Mouse (Mus musculus): ENCODE measurements around the gene Hint1. TPM values are rescaled to one million over a fixed set of nuclear protein-coding genes. Genes with fewer than 3 reads are reported as not detected.
A peak's percentile ranks its signal among the peaks of the same experiment; 100 is the strongest.

The Hint1 gene
- total and polyA plus RNA-seq, 3 experiments: 529 to 2,790 (median 567) TPM

DNA sequence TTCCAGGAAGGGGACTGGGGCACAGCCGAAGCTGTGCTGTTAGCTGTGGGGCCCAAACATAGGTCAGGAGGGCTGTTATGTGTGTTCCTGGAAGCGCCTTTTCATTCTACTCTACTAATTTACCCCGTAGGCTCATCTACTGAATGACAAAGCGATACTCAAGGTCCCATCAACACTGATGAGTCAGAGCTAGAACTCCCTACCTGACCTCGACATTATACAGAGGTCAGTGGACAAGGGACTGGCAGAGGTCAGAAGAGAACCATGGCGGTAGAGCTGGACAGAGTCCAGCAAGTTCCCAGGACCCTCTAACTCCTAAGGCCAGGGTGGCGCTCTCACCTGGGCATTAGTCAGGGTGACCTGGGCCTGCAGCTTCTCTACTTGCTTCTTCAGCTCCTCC lies 51.3 kb downstream of the Hint1 start:
- no peaks in the 10 kb centered on the region for H3K27me3 ChIP-seq (ENCODE audit: control insufficient read depth in 1 of 2, insufficient read depth in 2 of 2, low read length in 2 of 2)
- no peak overlapping the region for H3K27ac ChIP-seq (ENCODE audit: control insufficient read depth, low read depth, low read length)
- H3K79me2 ChIP-seq (ENCODE audit: control insufficient read depth, insufficient read depth, low read length, poor library complexity): no peaks in the 10 kb centered on the region
- H3K9me3 ChIP-seq (replicated peaks; ENCODE audit: insufficient read depth, low read length): no peaks in the 10 kb centered on the region
- H3K4me3 ChIP-seq (ENCODE audit: control insufficient read depth in 1 of 2, insufficient read depth in 1 of 2, low read depth in 2 of 2, low read length in 2 of 2): no peak overlapping the region
- TF ChIP-seq ZNF384 (IDR thresholded peaks at IDR 0.05; ENCODE audit: low read depth, low read length): no peak
- no peak for TF ChIP-seq ETS1 (IDR thresholded peaks at IDR 0.05; ENCODE audit: low read depth, low read length)
- no peak for TF ChIP-seq UBTF (IDR thresholded peaks at IDR 0.05; ENCODE audit: borderline replicate concordance, insufficient read depth, low read depth, low read length)
- TF ChIP-seq GABPA (IDR thresholded peaks at IDR 0.05; ENCODE audit: low read depth, low read length): no peak
- no peak for TF ChIP-seq HCFC1 (IDR thresholded peaks at IDR 0.05; ENCODE audit: low read depth, low read length)
- TF ChIP-seq SIN3A (IDR thresholded peaks at IDR 0.05; ENCODE audit: low read length): no peak
- TF ChIP-seq CTCF (IDR thresholded peaks at IDR 0.05 in 2 of 3, conservative IDR thresholded peaks at IDR 0.05 in 1 of 3; ENCODE audit: control insufficient read depth in 1 of 3, insufficient read depth in 1 of 3, low read depth in 2 of 3, low read length in 3 of 3, poor library complexity in 1 of 3, severe bottlenecking in 1 of 3): no peak
- TF ChIP-seq RAD21 (IDR thresholded peaks at IDR 0.05; ENCODE audit: low read depth, low read length): no peak
- no peak for TF ChIP-seq MAX (IDR thresholded peaks at IDR 0.05; ENCODE audit: low read length)
- no peak for TF ChIP-seq MXI1 (IDR thresholded peaks at IDR 0.05; ENCODE audit: low read depth, low read length)
- H3K9ac ChIP-seq (ENCODE audit: control insufficient read depth, low read depth, low read length, poor library complexity, severe bottlenecking): no peak overlapping the region
- no peaks in the 10 kb centered on the region for H3K4me1 ChIP-seq (ENCODE audit: control insufficient read depth in 1 of 2, insufficient read depth in 2 of 2, low read length in 2 of 2)
- DNase-seq (ENCODE audit: low read depth, low spot score): no peak
- H3K36me3 ChIP-seq (ENCODE audit: control insufficient read depth in 1 of 2, insufficient read depth in 2 of 2, low read length in 2 of 2): no peaks in the 10 kb centered on the region; a peak in 1 of 4 replicates

DNA sequence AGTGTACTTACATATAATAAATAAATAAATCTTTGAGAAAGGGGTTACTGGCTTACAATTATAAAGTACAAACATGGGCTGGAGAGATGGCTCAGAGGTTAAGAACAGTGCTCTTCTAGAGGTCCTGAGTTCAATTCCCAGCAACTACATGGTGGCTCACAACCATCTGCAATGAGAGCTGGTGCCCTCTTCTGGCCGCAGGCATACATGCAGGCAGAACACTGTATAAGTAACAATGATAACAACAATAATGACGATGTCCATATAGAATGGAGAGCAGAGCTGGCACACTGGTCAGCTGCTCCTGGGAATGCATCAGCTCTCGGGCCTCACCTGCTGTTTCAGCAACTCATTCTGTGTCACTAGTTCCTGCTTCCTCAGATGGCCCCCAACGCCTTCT lies 52.1 kb downstream of the Hint1 start:
- no peaks in the 10 kb centered on the region for H3K4me1 ChIP-seq (ENCODE audit: control insufficient read depth in 1 of 2, insufficient read depth in 2 of 2, low read length in 2 of 2)
- no peaks in the 10 kb centered on the region for H3K27me3 ChIP-seq (ENCODE audit: control insufficient read depth in 1 of 2, insufficient read depth in 2 of 2, low read length in 2 of 2)
- no peaks in the 10 kb centered on the region for H3K79me2 ChIP-seq (ENCODE audit: control insufficient read depth, insufficient read depth, low read length, poor library complexity)
- no peak overlapping the region for H3K9ac ChIP-seq (ENCODE audit: control insufficient read depth, low read depth, low read length, poor library complexity, severe bottlenecking)
- no peaks in the 10 kb centered on the region for H3K9me3 ChIP-seq (replicated peaks; ENCODE audit: insufficient read depth, low read length)
- peak; percentile 65 for DNase-seq (ENCODE audit: low read depth, low spot score)
- H3K4me3 ChIP-seq (ENCODE audit: control insufficient read depth in 1 of 2, insufficient read depth in 1 of 2, low read depth in 2 of 2, low read length in 2 of 2): no peak overlapping the region
- TF ChIP-seq RAD21 (IDR thresholded peaks at IDR 0.05; ENCODE audit: low read depth, low read length) (peak; percentile 56), CTCF (IDR thresholded peaks at IDR 0.05 in 2 of 3, conservative IDR thresholded peaks at IDR 0.05 in 1 of 3; ENCODE audit: control insufficient read depth in 1 of 3, insufficient read depth in 1 of 3, low read depth in 2 of 3, low read length in 3 of 3, poor library complexity in 1 of 3, severe bottlenecking in 1 of 3) (peak; percentile 73 to 83 (median 77)), MAFK (IDR thresholded peaks at IDR 0.05; ENCODE audit: borderline replicate concordance, low read depth, low read length) (no peak), SMC3 (IDR thresholded peaks at IDR 0.05; ENCODE audit: low read depth, low read length) (peak; percentile 83), ZC3H11A (IDR thresholded peaks at IDR 0.05; ENCODE audit: low read depth, low read length) (peak; percentile 57)
- H3K36me3 ChIP-seq (ENCODE audit: control insufficient read depth in 1 of 2, insufficient read depth in 2 of 2, low read length in 2 of 2): no peaks in the 10 kb centered on the region; a peak in 1 of 4 replicates
- H3K27ac ChIP-seq (ENCODE audit: control insufficient read depth, low read depth, low read length): no peak overlapping the region

Other genes starting within 250 kb of the Hint1 start
- 31.4 and 33.4 TPM in 2 replicates for gene Cdc42se2, start 78.7 kb upstream of the Hint1 start, total RNA-seq (2012; rRNA removed)
- 10 to 100 TPM; 30.1 to 47.4 TPM for gene Cdc42se2, start 78.7 kb upstream of the Hint1 start, polyA plus RNA-seq (2012; ENCODE audit: insufficient read depth in 1 of 2, insufficient read length in 2 of 2, low read depth in 1 of 2, low replicate concordance in 2 of 2, missing spikeins in 1 of 2)
- gene Lyrm7, start 5.5 kb upstream of the Hint1 start, total RNA-seq (2012; rRNA removed): 12.3 and 12.7 TPM in 2 replicates
- 100 to 1,000 TPM in 1 of 2 experiments, 10 to 100 TPM in 1; 20.9 to 188 TPM for gene Lyrm7, start 5.5 kb upstream of the Hint1 start, polyA plus RNA-seq (2012; ENCODE audit: insufficient read depth in 1 of 2, insufficient read length in 2 of 2, low read depth in 1 of 2, low replicate concordance in 2 of 2, missing spikeins in 1 of 2)
- gene Gpx3, start 36.1 kb downstream of the Hint1 start, total RNA-seq (2012; rRNA removed): 0.12 TPM in 1 of 2 replicates, not detected in the other
- gene Gpx3, start 36.1 kb downstream of the Hint1 start, polyA plus RNA-seq (2012; ENCODE audit: insufficient read depth in 1 of 2, insufficient read length in 2 of 2, low read depth in 1 of 2, low replicate concordance in 2 of 2, missing spikeins in 1 of 2): under 1 TPM in 1 of 2 experiments, not detected in 1; 0.15 TPM
- gene Tnip1, start 96.5 kb downstream of the Hint1 start, total RNA-seq (2012; rRNA removed): 8.1 and 10.5 TPM in 2 replicates
- gene Tnip1, start 96.5 kb downstream of the Hint1 start, polyA plus RNA-seq (2012; ENCODE audit: insufficient read depth in 1 of 2, insufficient read length in 2 of 2, low read depth in 1 of 2, low replicate concordance in 2 of 2, missing spikeins in 1 of 2): 10 to 100 TPM in 1 of 2 experiments, not detected in 1; 19.7 TPM
- 47.0 and 49.0 TPM in 2 replicates for gene Anxa6, start 167.1 kb downstream of the Hint1 start, total RNA-seq (2012; rRNA removed)
- gene Anxa6, start 167.1 kb downstream of the Hint1 start, polyA plus RNA-seq (2012; ENCODE audit: insufficient read depth in 1 of 2, insufficient read length in 2 of 2, low read depth in 1 of 2, low replicate concordance in 2 of 2, missing spikeins in 1 of 2): 10 to 100 TPM in 1 of 2 experiments, not detected in 1; 49.4 TPM
- 0.31 and 0.72 TPM in 2 replicates for gene Ccdc69, start 211.7 kb downstream of the Hint1 start, total RNA-seq (2012; rRNA removed)
- gene Ccdc69, start 211.7 kb downstream of the Hint1 start, polyA plus RNA-seq (2012; ENCODE audit: insufficient read depth in 1 of 2, insufficient read length in 2 of 2, low read depth in 1 of 2, low replicate concordance in 2 of 2, missing spikeins in 1 of 2): under 1 TPM in 1 of 2 experiments, not detected in 1; 0.42 TPM
- 0.19 and 0.42 TPM in 2 replicates for gene Gm2a, start 231.7 kb downstream of the Hint1 start, total RNA-seq (2012; rRNA removed)
- gene Gm2a, start 231.7 kb downstream of the Hint1 start, polyA plus RNA-seq (2012; ENCODE audit: insufficient read depth in 1 of 2, insufficient read length in 2 of 2, low read depth in 1 of 2, low replicate concordance in 2 of 2, missing spikeins in 1 of 2): under 1 TPM in 1 of 2 experiments, not detected in 1; 0.52 TPM

All from MEL (cell line).